Mouse (Mus musculus): Measurements from ENCODE around the gene Btnl4.

DNA sequence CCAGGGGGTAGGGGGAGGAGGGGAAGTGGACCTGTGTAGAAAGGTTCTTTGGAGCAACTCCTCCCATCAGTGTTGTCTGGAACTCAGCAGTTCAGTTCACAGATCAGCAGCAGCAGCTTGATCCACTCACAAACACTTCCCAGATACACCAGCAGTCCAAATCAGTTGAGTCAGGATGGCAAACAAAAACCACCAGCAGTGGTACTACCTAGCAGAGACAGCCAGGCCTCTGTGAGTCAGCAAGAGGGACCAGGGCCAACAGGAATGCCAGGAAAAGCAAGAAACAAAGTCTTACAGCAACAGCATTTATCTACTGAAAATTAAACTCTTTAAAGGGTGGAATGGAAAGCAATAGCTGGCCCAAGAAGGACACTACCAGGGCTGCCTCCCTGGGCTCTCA lies 49.5 kb downstream of the Btnl4 start:
- TF ChIP-seq MAFK (IDR thresholded peaks at IDR 0.05; ENCODE audit: insufficient read depth, low read depth, low read length) (no peak), CHD2 (IDR thresholded peaks at IDR 0.05; ENCODE audit: low read depth, low read length) (no peak), HCFC1 (IDR thresholded peaks at IDR 0.05; ENCODE audit: borderline replicate concordance, insufficient read depth, low read length) (no peak), ZC3H11A (IDR thresholded peaks at IDR 0.05; ENCODE audit: borderline replicate concordance, low read depth, low read length) (no peak)

All from ES-E14 (cell line).